Mouse (Mus musculus): ENCODE results near the gene Rbm3. TPM values are rescaled to one million over a fixed set of nuclear protein-coding genes. Genes with fewer than 3 reads are reported as not detected.

Rbm3 gene
- polyA plus RNA-seq, 1 experiment from 2014 or later: 386 TPM

DNA sequence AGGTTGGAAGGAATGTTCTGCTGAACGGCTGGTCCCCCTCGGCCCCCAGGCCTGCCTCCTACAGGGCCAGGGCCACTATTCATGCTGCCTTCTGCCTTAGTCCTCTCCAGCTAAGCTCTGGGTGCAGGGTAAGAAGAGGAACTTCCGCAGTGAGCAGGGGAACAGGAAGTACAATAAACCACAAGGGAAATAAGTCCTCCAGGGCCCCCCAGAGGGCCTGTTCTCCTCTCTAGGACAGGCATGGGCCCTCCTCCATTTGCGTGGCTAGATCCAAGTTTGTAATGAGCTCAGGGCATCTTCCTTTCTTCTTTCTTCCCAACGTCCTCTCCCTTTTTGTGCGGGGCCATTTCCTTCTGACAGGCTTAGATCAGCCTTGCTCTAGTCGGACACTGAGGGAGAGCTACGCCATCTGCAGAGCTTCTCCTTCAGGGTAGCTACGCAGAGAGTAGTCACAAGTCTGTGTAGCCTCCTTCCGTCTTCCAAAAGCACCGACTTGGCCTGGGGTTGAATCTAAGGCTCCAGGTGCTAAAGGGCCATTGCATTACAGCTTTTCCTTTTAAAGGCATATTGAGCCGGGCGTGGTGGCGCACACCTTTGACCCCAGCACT, 55.2 kb downstream of the Rbm3 start, which contains the start of gene Was:
TSS of gene Was (minus strand) at position 153 of the 608 bp plus-strand sequence.
- H3K9me3 ChIP-seq (ENCODE audit: control insufficient read depth, low read length): no peaks in the 10 kb centered on the region
- no peak for ATAC-seq (ENCODE audit: low FRiP score, low TSS enrichment)
- no peak for DNase-seq
- H3K4me2 ChIP-seq (ENCODE audit: low read length): no peak within 1 kb of the TSS
- H3K36me3 ChIP-seq (ENCODE audit: control insufficient read depth, insufficient read depth, low read length): no peaks in the 10 kb centered on the region
- 83% methylated on average over 14 of the region's 14 CpGs for WGBS
- no peaks in the 10 kb centered on the region for H3K27me3 ChIP-seq (ENCODE audit: control insufficient read depth, insufficient read depth, low read length)
- no peak within 1 kb of the TSS for H3K9ac ChIP-seq (replicated peaks; ENCODE audit: low read length)
- H3K27ac ChIP-seq (replicated peaks; ENCODE audit: low read depth, low read length): no peak within 1 kb of the TSS
- no peaks in the 10 kb centered on the region for H3K4me1 ChIP-seq (ENCODE audit: control insufficient read depth, insufficient read depth, low read length)
- H3K4me3 ChIP-seq (replicated peaks; ENCODE audit: low read depth, low read length): no peak within 1 kb of the TSS

DNA sequence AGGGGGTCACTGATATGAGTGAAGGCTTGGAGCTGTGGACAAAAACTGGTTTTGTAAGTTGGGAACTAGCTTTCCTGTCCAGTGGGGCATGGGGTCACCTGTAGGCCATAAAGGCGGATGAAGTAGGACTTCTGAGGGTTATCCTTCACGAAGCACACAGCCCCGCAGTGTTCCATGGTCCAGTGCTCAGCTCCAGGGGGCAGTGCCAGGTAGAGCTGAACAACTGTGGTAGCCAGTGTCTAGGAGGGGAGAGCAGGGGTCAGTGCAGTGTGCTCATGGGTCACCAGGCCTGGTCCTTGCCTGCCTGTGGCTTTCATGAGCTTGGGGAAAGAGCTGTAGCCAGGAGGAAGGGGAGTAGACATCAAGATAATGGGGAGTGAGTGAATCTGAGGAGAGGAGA, 55.9 kb downstream of the Rbm3 start:
- Histone ChIP-seq H3K4me1 (ENCODE audit: control insufficient read depth, insufficient read depth, low read length) (no peaks in the 10 kb centered on the region), H3K36me3 (ENCODE audit: control insufficient read depth, insufficient read depth, low read length) (no peaks in the 10 kb centered on the region), H3K27ac (replicated peaks; ENCODE audit: low read depth, low read length) (no peak overlapping the region), H3K9ac (replicated peaks; ENCODE audit: low read length) (no peak overlapping the region), H3K27me3 (ENCODE audit: control insufficient read depth, insufficient read depth, low read length) (no peaks in the 10 kb centered on the region), H3K4me2 (ENCODE audit: low read length) (no peak overlapping the region), H3K4me3 (replicated peaks; ENCODE audit: low read depth, low read length) (no peak overlapping the region), H3K9me3 (ENCODE audit: control insufficient read depth, low read length) (no peaks in the 10 kb centered on the region)
- DNase-seq (no peak), ATAC-seq (ENCODE audit: low FRiP score, low TSS enrichment) (no peak)
- 94% methylated on average over 3 of the region's 3 CpGs for WGBS

Other genes starting within 250 kb of the Rbm3 start
- 181 and 219 TPM in 2 replicates for gene Pqbp1, start 246.6 kb downstream of the Rbm3 start, polyA plus RNA-seq (2014; fragmentation: Nextera tagmentation; extraction: Ambion mirVana)
- 171 and 214 TPM in 2 replicates for gene Timm17b, start 246.5 kb downstream of the Rbm3 start, polyA plus RNA-seq (2014; fragmentation: Nextera tagmentation; extraction: Ambion mirVana)
- not detected in 2 replicates for gene Gm10491, start 238.0 kb downstream of the Rbm3 start, polyA plus RNA-seq (2014; fragmentation: Nextera tagmentation; extraction: Ambion mirVana)
- not detected in 2 replicates for gene Gm10490, start 236.3 kb downstream of the Rbm3 start, polyA plus RNA-seq (2014; fragmentation: Nextera tagmentation; extraction: Ambion mirVana)
- gene Pcsk1n, start 226.1 kb downstream of the Rbm3 start, polyA plus RNA-seq (2014; fragmentation: Nextera tagmentation; extraction: Ambion mirVana): 197 and 199 TPM in 2 replicates
- not detected in 2 replicates for gene Eras, start 217.3 kb downstream of the Rbm3 start, polyA plus RNA-seq (2014; fragmentation: Nextera tagmentation; extraction: Ambion mirVana)
- 59.7 and 70.2 TPM in 2 replicates for gene Hdac6, start 198.0 kb downstream of the Rbm3 start, polyA plus RNA-seq (2014; fragmentation: Nextera tagmentation; extraction: Ambion mirVana)
- gene Gata1, start 167.8 kb downstream of the Rbm3 start, polyA plus RNA-seq (2014; fragmentation: Nextera tagmentation; extraction: Ambion mirVana): 0.11 TPM in 1 of 2 replicates, not detected in the other
- gene Glod5, start 127.4 kb downstream of the Rbm3 start, polyA plus RNA-seq (2014; fragmentation: Nextera tagmentation; extraction: Ambion mirVana): not detected in 2 replicates
- gene Suv39h1, start 71.1 kb downstream of the Rbm3 start, polyA plus RNA-seq (2014; fragmentation: Nextera tagmentation; extraction: Ambion mirVana): 34.0 and 38.2 TPM in 2 replicates
- gene Was, start 55.4 kb downstream of the Rbm3 start, polyA plus RNA-seq (2014; fragmentation: Nextera tagmentation; extraction: Ambion mirVana): 0.16 TPM in 1 of 2 replicates, not detected in the other
- gene Wdr13, start 13.0 kb downstream of the Rbm3 start, polyA plus RNA-seq (2014; fragmentation: Nextera tagmentation; extraction: Ambion mirVana): 54.4 and 57.9 TPM in 2 replicates
- gene Tbc1d25, start 30.3 kb upstream of the Rbm3 start, polyA plus RNA-seq (2014; fragmentation: Nextera tagmentation; extraction: Ambion mirVana): 22.4 and 24.8 TPM in 2 replicates
- gene Ebp, start 47.6 kb upstream of the Rbm3 start, polyA plus RNA-seq (2014; fragmentation: Nextera tagmentation; extraction: Ambion mirVana): 24.7 and 29.6 TPM in 2 replicates
- gene Porcn, start 60.6 kb upstream of the Rbm3 start, polyA plus RNA-seq (2014; fragmentation: Nextera tagmentation; extraction: Ambion mirVana): 45.5 and 50.4 TPM in 2 replicates
- 43.7 and 55.4 TPM in 2 replicates for gene Ftsj1, start 106.5 kb upstream of the Rbm3 start, polyA plus RNA-seq (2014; fragmentation: Nextera tagmentation; extraction: Ambion mirVana)
- 28.7 and 44.3 TPM in 2 replicates for gene Slc38a5, start 125.3 kb upstream of the Rbm3 start, polyA plus RNA-seq (2014; fragmentation: Nextera tagmentation; extraction: Ambion mirVana)
- gene Ssxb10, start 181.5 kb upstream of the Rbm3 start, polyA plus RNA-seq (2014; fragmentation: Nextera tagmentation; extraction: Ambion mirVana): not detected in 2 replicates
- not detected in 2 replicates for gene Ssxb9, start 221.1 kb upstream of the Rbm3 start, polyA plus RNA-seq (2014; fragmentation: Nextera tagmentation; extraction: Ambion mirVana)

All from midbrain, embryonic 14.5 days (tissue).